Mouse (Mus musculus): ENCODE data around the gene Tdrkh. TPM values are rescaled to one million over a fixed set of nuclear protein-coding genes. Genes with fewer than 3 reads are reported as not detected.

Gene Tdrkh
- polyA plus RNA-seq (2014; fragmentation: Illumina TruSeq; extraction: RNeasy Lipid Tissue Mini Kit (QIAGEN cat#74804); ENCODE audit: low replicate concordance): 1.3 TPM

DNA sequence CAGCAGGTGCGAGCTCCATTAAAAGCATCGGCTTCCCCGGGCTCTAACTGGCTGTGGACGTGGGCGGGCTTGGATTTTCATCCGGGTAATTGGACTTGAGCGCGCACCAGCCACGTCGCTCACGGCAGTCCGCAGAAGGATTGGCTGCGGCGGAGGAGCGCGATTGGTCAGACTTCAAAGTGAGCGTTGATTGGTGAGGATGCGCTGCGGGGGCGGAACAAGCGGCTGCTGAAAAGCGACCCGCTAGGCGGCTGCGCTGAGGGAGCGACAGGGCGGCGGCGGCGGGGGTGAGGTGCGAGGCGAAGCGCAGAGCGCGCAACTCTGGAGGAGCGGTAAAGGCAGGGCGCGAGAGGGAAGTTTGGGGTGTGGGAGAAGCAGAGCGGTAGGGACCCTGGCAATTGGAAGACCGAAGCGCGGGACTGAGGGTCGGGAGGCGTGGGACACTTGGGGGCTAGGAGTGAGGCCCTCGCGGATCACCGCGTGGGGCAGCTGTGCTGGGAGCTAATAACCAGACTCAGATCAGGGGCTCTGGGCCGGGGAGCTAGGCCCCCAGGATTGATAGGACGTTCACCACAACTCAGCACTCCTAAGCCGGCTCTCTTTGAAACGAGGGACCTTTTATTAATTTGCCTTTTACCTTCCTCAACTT is at the start of gene Tdrkh:
Gene Tdrkh, plus strand, starts transcription at position 243 of the 649 bp plus-strand sequence.

DNA sequence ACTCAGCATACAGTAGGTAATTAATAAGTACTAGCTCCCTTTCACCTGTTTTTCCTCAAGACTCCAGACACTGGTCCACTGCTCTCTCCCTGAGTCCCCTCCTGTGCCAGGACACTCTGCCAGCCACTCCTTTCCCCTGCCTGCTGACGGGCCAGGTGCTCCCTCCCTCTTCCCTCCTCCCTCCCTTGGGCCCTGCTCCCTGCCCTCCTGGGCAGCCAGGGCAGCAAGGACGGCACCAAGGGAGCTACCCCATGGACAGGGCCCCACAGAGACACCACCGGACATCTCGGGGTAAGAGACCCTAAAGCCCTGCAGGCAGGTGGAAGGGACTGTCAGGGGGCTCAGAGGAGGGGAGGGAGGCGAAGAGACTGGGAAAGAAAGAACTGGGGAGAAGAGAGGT is 40.4 kb upstream of the Tdrkh start, which contains the start of gene Rorc:
Gene Rorc, plus strand, starts transcription at position 154 of the 400 bp plus-strand sequence.

DNA sequence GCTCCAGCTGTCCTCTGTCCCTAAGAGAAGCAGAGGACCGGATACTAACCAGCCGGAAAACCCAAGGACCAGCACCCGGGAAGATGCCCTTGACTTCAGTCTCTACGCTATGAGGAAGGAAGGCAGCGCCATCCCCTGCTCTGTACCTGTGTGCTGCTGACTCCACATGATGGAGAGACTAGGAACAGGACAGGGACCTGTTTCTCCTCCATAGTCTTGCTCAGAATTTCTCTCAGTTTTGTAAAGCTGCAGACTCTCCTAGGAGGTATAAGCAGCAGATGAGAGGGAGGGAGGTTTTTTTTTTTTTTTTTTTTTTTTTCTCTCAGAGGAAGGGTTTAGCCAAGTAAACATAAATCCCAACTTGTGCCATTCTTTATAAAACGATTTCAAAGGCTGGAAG is 14.9 kb upstream of the Tdrkh start, which contains the start of gene Lingo4:
Gene Lingo4, plus strand, starts transcription at position 301 of the 400 bp plus-strand sequence.

DNA sequence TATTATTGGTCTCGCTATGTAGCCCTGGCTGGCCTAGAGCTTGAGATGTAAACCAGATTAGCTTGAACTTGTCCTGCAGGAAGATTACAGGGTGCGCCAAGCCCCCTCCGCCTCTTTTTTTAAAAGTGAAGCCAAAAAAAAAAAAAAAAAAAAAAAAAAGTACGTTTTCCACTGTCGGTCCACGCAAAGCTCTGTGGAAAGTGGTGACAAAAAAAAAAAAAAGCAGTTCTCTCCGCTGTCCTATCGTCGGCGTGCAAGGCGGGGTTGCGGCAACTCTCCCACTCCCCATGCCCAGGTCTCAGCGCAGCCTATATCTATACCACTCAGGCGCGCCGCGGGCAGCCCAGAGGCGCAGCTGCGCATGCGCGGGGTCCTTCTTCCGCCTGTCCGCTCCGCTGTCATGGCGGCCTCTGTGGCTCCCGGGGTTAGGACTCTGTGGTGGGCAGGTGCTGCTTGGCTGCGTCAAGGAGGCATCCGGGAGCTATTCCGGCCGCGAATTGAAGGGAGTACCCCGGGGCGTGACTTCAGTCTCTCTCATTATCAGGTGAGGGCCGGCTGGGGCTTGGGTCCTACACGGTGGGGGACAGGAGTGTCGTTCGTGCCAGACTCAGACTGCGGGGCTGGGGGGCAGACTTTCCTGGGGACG is 30.0 kb downstream of the Tdrkh start, which contains the start of gene Mrpl9:
Gene Mrpl9, plus strand, starts transcription at position 368 of the 646 bp plus-strand sequence.

DNA sequence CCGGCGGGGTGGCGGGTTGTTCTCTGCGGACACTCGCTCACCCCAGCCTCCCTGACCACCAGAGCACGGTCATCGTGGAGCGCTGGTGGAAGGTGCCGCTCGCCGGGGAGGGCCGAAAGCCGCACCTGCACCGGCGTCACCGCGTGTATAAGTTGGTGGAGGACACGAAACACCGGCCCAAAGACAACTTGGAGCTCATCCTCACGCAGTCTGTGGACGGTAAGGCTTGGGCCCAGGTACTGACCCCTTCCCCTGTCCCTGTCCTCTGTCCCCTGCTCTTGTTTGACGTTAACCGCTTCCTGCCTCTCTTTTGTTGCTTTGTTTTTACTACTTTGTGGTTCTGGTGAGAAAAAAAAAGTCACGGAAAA is 30.5 kb downstream of the Tdrkh start, which contains the start of gene Oaz3:
Gene Oaz3, minus strand, starts transcription at position 319 of the 368 bp plus-strand sequence.

DNA sequence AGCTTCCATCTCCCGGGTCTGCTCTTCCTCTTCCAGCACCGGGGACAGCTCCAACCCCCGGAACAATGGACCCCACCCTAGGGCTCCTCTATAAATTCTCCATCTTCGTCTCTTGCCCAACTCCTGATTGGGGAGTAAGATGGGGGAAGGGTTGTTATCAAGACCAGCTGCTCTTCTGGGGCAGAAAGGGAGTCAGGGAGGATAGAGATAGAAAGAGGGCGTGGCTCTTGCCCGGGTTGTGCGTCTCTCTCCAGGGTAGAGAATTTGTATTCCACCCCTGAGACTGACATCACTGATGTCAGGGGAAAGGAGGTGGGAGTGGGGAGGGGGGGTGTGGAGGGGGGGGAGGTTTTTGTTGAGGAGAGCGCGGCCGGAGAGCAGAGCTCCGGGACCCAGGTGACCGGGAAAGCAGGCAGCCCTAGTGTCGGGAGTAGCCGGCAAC is 64.9 kb downstream of the Tdrkh start, which contains the start of gene Celf3:
Gene Celf3, plus strand, starts transcription at position 315 of the 442 bp plus-strand sequence.

DNA sequence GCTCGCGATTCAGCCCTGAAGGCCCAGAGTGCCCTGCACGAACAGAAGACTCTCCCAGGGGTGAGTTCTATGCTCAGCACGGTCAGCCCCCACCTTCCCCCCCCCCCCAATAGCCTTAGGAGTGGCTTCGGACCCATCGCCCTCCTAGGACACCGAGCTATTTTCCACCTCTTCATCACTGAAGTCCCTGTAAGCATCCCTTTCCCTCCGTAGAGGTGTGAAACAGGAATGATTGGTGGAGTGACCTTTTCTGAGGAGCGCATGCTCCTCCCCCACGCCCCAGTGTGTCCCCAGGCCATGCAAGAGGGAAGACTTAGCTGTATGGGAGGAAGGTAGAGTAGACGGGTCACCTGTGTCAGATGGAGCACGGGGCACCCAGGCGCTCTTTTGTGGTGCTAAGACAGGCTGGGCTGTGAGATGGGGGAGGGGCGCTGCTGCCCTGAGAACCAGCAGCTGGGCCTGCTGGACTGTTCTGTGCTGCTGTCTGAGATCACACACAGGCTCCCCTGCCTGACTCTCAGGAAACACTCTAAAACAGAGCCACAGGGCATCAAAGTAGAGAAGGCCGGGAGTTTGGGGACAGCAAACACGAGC is 67.3 kb downstream of the Tdrkh start, which contains the start of gene Riiad1:
Gene Riiad1, minus strand, starts transcription at position 51 of the 594 bp plus-strand sequence.

Other genes starting within 250 kb of the Tdrkh start
- not detected for gene Gm10696, start 235.1 kb upstream of the Tdrkh start, polyA plus RNA-seq (2014; fragmentation: Illumina TruSeq; extraction: RNeasy Lipid Tissue Mini Kit (QIAGEN cat#74804); ENCODE audit: low replicate concordance)
- not detected for gene Gm5286, start 216.6 kb upstream of the Tdrkh start, polyA plus RNA-seq (2014; fragmentation: Illumina TruSeq; extraction: RNeasy Lipid Tissue Mini Kit (QIAGEN cat#74804); ENCODE audit: low replicate concordance)
- gene Gm4778, start 149.2 kb upstream of the Tdrkh start, polyA plus RNA-seq (2014; fragmentation: Illumina TruSeq; extraction: RNeasy Lipid Tissue Mini Kit (QIAGEN cat#74804); ENCODE audit: low replicate concordance): not detected
- 67.9 TPM for gene Them4, start 103.2 kb upstream of the Tdrkh start, polyA plus RNA-seq (2014; fragmentation: Illumina TruSeq; extraction: RNeasy Lipid Tissue Mini Kit (QIAGEN cat#74804); ENCODE audit: low replicate concordance)
- gene Them5, start 71.2 kb upstream of the Tdrkh start, polyA plus RNA-seq (2014; fragmentation: Illumina TruSeq; extraction: RNeasy Lipid Tissue Mini Kit (QIAGEN cat#74804); ENCODE audit: low replicate concordance): not detected
- gene C2cd4d, start 50.8 kb upstream of the Tdrkh start, polyA plus RNA-seq (2014; fragmentation: Illumina TruSeq; extraction: RNeasy Lipid Tissue Mini Kit (QIAGEN cat#74804); ENCODE audit: low replicate concordance): not detected
- gene Rorc, start 40.5 kb upstream of the Tdrkh start, polyA plus RNA-seq (2014; fragmentation: Illumina TruSeq; extraction: RNeasy Lipid Tissue Mini Kit (QIAGEN cat#74804); ENCODE audit: low replicate concordance): 24.5 TPM
- gene Lingo4, start 14.8 kb upstream of the Tdrkh start, polyA plus RNA-seq (2014; fragmentation: Illumina TruSeq; extraction: RNeasy Lipid Tissue Mini Kit (QIAGEN cat#74804); ENCODE audit: low replicate concordance): 0.19 TPM
- gene Mrpl9, start 30.0 kb downstream of the Tdrkh start, polyA plus RNA-seq (2014; fragmentation: Illumina TruSeq; extraction: RNeasy Lipid Tissue Mini Kit (QIAGEN cat#74804); ENCODE audit: low replicate concordance): 35.5 TPM
- gene Oaz3, start 30.6 kb downstream of the Tdrkh start, polyA plus RNA-seq (2014; fragmentation: Illumina TruSeq; extraction: RNeasy Lipid Tissue Mini Kit (QIAGEN cat#74804); ENCODE audit: low replicate concordance): not detected
- gene Celf3, start 65.0 kb downstream of the Tdrkh start, polyA plus RNA-seq (2014; fragmentation: Illumina TruSeq; extraction: RNeasy Lipid Tissue Mini Kit (QIAGEN cat#74804); ENCODE audit: low replicate concordance): 0.19 TPM
- gene Riiad1, start 67.1 kb downstream of the Tdrkh start, polyA plus RNA-seq (2014; fragmentation: Illumina TruSeq; extraction: RNeasy Lipid Tissue Mini Kit (QIAGEN cat#74804); ENCODE audit: low replicate concordance): 0.85 TPM
- gene Snx27, start 169.4 kb downstream of the Tdrkh start, polyA plus RNA-seq (2014; fragmentation: Illumina TruSeq; extraction: RNeasy Lipid Tissue Mini Kit (QIAGEN cat#74804); ENCODE audit: low replicate concordance): 38.1 TPM
- not detected for gene Gm10972, start 229.8 kb downstream of the Tdrkh start, polyA plus RNA-seq (2014; fragmentation: Illumina TruSeq; extraction: RNeasy Lipid Tissue Mini Kit (QIAGEN cat#74804); ENCODE audit: low replicate concordance)
- 9.9 TPM for gene Tuft1, start 245.6 kb downstream of the Tdrkh start, polyA plus RNA-seq (2014; fragmentation: Illumina TruSeq; extraction: RNeasy Lipid Tissue Mini Kit (QIAGEN cat#74804); ENCODE audit: low replicate concordance)